Mouse (Mus musculus): Measurements from ENCODE around the gene Elovl3.

GRCm38 (mm10) chr19:46104187-46104557 lies 27.5 kb upstream of the Elovl3 start:
- TF ChIP-seq CEBPB (IDR thresholded peaks at IDR 0.05; ENCODE audit: low read depth), result no peak
- TF ChIP-seq CTCF (IDR thresholded peaks at IDR 0.05; ENCODE audit: control insufficient read depth, insufficient read depth, insufficient read length), result no peak
- TF ChIP-seq USF1 (IDR thresholded peaks at IDR 0.05; ENCODE audit: low read depth), result no peak
- TF ChIP-seq MAX (IDR thresholded peaks at IDR 0.05), result no peak
- no peak for TF ChIP-seq MYOD1 (IDR thresholded peaks at IDR 0.05; ENCODE audit: control insufficient read depth, insufficient read length, low read depth)

Measured in C2C12 (cell line).